Mouse (Mus musculus): ENCODE results near the gene Olfr912. TPM values are rescaled to one million over a fixed set of nuclear protein-coding genes. Genes with fewer than 3 reads are reported as not detected.

Gene Olfr912
- polyA plus RNA-seq (2017; shearing (Covaris generic)) = under 1 TPM in 1 of 2 experiments, not detected in 1; 0.08 TPM

DNA sequence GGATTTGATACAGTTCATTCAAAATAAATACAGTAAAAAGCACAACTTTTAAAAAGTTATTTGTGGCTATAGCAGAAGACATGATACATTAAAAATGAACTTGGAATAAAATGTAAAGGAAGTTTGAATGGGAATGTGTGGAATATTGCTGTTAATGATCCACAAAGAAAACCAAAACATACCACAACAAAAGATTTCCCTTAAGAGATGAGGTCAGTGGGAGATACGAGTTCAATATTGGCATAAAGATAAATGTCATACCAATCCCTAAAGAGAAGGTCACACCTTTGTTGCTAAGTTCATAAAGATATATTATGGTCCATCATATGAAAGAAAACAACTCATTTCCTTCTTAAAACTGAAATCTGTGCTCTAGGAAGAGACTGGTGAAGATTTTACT lies at the start of gene Olfr912:
Olfr912 (plus strand) TSS at position 301 of the 400 bp plus-strand sequence.
- no peak for ATAC-seq

GRCm38 (mm10) chr9:38537549-38537948 lies 42.4 kb upstream of the Olfr912 start, which contains the start of gene Olfr910:
TSS of gene Olfr910 (plus strand) at chr9:38537849.
- ATAC-seq = no peak

- no peak for ATAC-seq
These were observed 11.1 kb downstream of the Olfr912 start for GRCm38 (mm10) chr9:38591056-38591455.

GRCm38 (mm10) chr9:38592459-38592858 lies 12.5 kb downstream of the Olfr912 start, which contains the start of gene Olfr913:
TSS of gene Olfr913 (plus strand) at chr9:38592759.
- ATAC-seq = no peak

- ATAC-seq = no peak
These were observed 24.8 kb downstream of the Olfr912 start, which contains the start of gene Olfr914 for GRCm38 (mm10) chr9:38604802-38605201. TSS of gene Olfr914 (plus strand) at chr9:38605102.

GRCm38 (mm10) chr9:38632406-38632805 lies 52.4 kb downstream of the Olfr912 start:
- no peak for ATAC-seq

Other genes starting within 250 kb of the Olfr912 start
- not detected for gene Olfr898, start 231.8 kb upstream of the Olfr912 start, polyA plus RNA-seq (2017; shearing (Covaris generic))
- under 1 TPM in 1 of 2 experiments, not detected in 1; 0.19 TPM for gene Olfr250, start 213.3 kb upstream of the Olfr912 start, polyA plus RNA-seq (2017; shearing (Covaris generic))
- not detected for gene Olfr251, start 203.1 kb upstream of the Olfr912 start, polyA plus RNA-seq (2017; shearing (Covaris generic))
- gene Olfr147, start 178.5 kb upstream of the Olfr912 start, polyA plus RNA-seq (2017; shearing (Covaris generic)) = not detected
- under 1 TPM in 1 of 2 experiments, not detected in 1; 0.16 TPM for gene Olfr901, start 150.7 kb upstream of the Olfr912 start, polyA plus RNA-seq (2017; shearing (Covaris generic))
- gene Olfr902, start 132.5 kb upstream of the Olfr912 start, polyA plus RNA-seq (2017; shearing (Covaris generic)) = not detected
- not detected for gene Olfr904, start 117.0 kb upstream of the Olfr912 start, polyA plus RNA-seq (2017; shearing (Covaris generic))
- gene Olfr905, start 109.1 kb upstream of the Olfr912 start, polyA plus RNA-seq (2017; shearing (Covaris generic)) = not detected
- not detected for gene Olfr906, start 93.1 kb upstream of the Olfr912 start, polyA plus RNA-seq (2017; shearing (Covaris generic))
- not detected for gene Olfr907, start 84.4 kb upstream of the Olfr912 start, polyA plus RNA-seq (2017; shearing (Covaris generic))
- under 1 TPM in 1 of 2 experiments, not detected in 1; 0.48 TPM for gene Olfr911-ps1, start 58.6 kb upstream of the Olfr912 start, polyA plus RNA-seq (2017; shearing (Covaris generic))
- not detected for gene Olfr910, start 42.3 kb upstream of the Olfr912 start, polyA plus RNA-seq (2017; shearing (Covaris generic))
- gene Olfr913, start 12.6 kb downstream of the Olfr912 start, polyA plus RNA-seq (2017; shearing (Covaris generic)) = not detected
- gene Olfr914, start 24.9 kb downstream of the Olfr912 start, polyA plus RNA-seq (2017; shearing (Covaris generic)) = not detected
- gene Olfr916, start 79.7 kb downstream of the Olfr912 start, polyA plus RNA-seq (2017; shearing (Covaris generic)) = not detected
- gene Olfr917, start 85.7 kb downstream of the Olfr912 start, polyA plus RNA-seq (2017; shearing (Covaris generic)) = not detected
- under 1 TPM in 1 of 2 experiments, not detected in 1; 0.09 TPM for gene Olfr918, start 94.4 kb downstream of the Olfr912 start, polyA plus RNA-seq (2017; shearing (Covaris generic))
- gene Olfr919, start 123.5 kb downstream of the Olfr912 start, polyA plus RNA-seq (2017; shearing (Covaris generic)) = not detected
- gene Vwa5a, start 138.1 kb downstream of the Olfr912 start, polyA plus RNA-seq (2017; shearing (Covaris generic)) = 10 to 100 TPM; 23.4 to 23.8 TPM
- gene Olfr920, start 172.1 kb downstream of the Olfr912 start, polyA plus RNA-seq (2017; shearing (Covaris generic)) = under 1 TPM; 0.08 to 0.62 TPM
- gene Olfr921, start 192.9 kb downstream of the Olfr912 start, polyA plus RNA-seq (2017; shearing (Covaris generic)) = not detected
- gene Olfr922, start 234.4 kb downstream of the Olfr912 start, polyA plus RNA-seq (2017; shearing (Covaris generic)) = not detected
- not detected for gene Olfr923, start 246.4 kb downstream of the Olfr912 start, polyA plus RNA-seq (2017; shearing (Covaris generic))